Mouse (Mus musculus) stomach, postnatal 0 days (tissue): ENCODE results near the gene Zrsr1. TPM values are rescaled to one million over a fixed set of nuclear protein-coding genes. Genes with fewer than 3 reads are reported as not detected.

ENCODE experiments used
- ATAC-seq: fragments of 200-750 bp; cut with Nextera tagmentation; 2 replicates; pipeline ENCODE4 v1.8.0; 2017; ENCODE audit not compliant: low FRiP score, low TSS enrichment
- DNase-seq: peaks from one replicate; pipeline ENCODE4 v3.0.0-alpha.2; 2016; ENCODE audit warnings: low spot score
- H3K27ac ChIP-seq: fragments of 300-500 bp; sonication (generic); replicated peaks from 2 replicates; pipeline ENCODE4 v1.5.1; 2014; ENCODE audit warnings: mild to moderate bottlenecking, control low read depth
- H3K27me3 ChIP-seq: fragments of 300-500 bp; sonication (generic); 2 replicates; pipeline ENCODE4 v1.6.1; 2014; ENCODE audit warnings: low read length; ENCODE audit not compliant: control insufficient read depth, insufficient read depth
- H3K36me3 ChIP-seq: fragments of 300-500 bp; sonication (generic); 2 replicates; pipeline ENCODE4 v1.6.1; 2014; ENCODE audit warnings: low read length, mixed read lengths; ENCODE audit not compliant: control insufficient read depth, insufficient read depth
- H3K4me1 ChIP-seq: fragments of 300-500 bp; sonication (generic); replicated peaks from 2 replicates; pipeline ENCODE4 v1.6.1; 2014; ENCODE audit warnings: antibody characterized with exemption; ENCODE audit not compliant: control insufficient read depth, insufficient read depth
- H3K4me2 ChIP-seq: fragments of 300-500 bp; sonication (generic); replicated peaks from 2 replicates; pipeline ENCODE4 v1.6.1; 2014; ENCODE audit warnings: low read depth, mild to moderate bottlenecking, control low read depth, moderate library complexity
- H3K4me3 ChIP-seq: fragments of 300-500 bp; sonication (generic); 2 replicates; pipeline ENCODE4 v1.5.1; 2014; ENCODE audit warnings: low read depth, low read length, control low read depth
- H3K9ac ChIP-seq: fragments of 300-500 bp; sonication (generic); 2 replicates; pipeline ENCODE4 v1.6.1; 2014; ENCODE audit warnings: mild to moderate bottlenecking, low read length, control low read depth, mixed read lengths
- H3K9me3 ChIP-seq: fragments of 300-500 bp; sonication (generic); 2 replicates; pipeline ENCODE4 v1.6.1; 2016; ENCODE audit warnings: low read length; ENCODE audit not compliant: control insufficient read depth
- CTCF ChIP-seq: IDR thresholded peaks from 2 replicates; pipeline ENCODE4 v1.5.1; 2016; ENCODE audit warnings: antibody characterized with exemption, low read depth, mild to moderate bottlenecking, moderate library complexity
- EP300 ChIP-seq: optimal IDR thresholded peaks from 2 replicates; pipeline ENCODE3; 2016; ENCODE audit warnings: antibody characterized with exemption
- WGBS: fragments of 180-500 bp; shearing (Covaris S2); extraction: QIAGEN DNeasy Blood & Tissue Kit; methylation state at CpG from one replicate; pipeline ENCODE4 v1.1.7; 2014; 5-methylcytosine and 5-hydroxymethylcytosine counted together
- polyA plus RNA-seq: library from polyadenylated mRNA; unstranded; fragments of >200 nt; fragmentation: Nextera tagmentation; extraction: Ambion mirVana; gene quantifications from 2 replicates; pipeline ENCODE4 v1.2.1, GENCODE M21; 2015

Zrsr1 gene
- polyA plus RNA-seq, 1 experiment from 2014 or later, result 2.2 TPM

DNA sequence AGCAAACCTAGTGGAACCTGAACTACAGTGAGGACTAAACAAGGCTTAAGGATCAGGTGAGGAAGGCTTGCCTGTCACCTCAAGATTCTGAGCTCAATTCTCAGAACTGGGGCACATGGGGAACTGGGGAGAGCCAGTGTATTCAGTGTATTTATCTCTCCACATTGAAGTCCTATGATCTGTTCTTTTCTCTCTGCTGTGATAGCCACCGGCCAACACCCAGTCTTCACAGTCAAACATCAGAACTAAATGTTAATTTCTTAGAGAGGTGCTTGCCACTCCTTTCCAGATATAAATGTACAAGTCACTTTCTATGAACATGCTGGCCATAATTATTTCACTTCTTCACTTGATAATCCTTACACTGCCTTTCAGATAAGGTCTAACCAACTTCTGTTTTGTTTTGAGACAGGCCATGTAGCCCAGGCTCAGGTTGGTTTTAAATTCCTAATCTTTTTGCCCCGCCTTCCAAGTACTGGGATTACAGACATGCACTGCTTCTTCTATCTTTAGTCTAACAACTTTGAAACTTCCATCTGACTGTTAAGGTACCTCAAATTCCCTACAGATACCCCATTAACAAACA is 40.4 kb upstream of the Zrsr1 start:
- no peak for TF ChIP-seq CTCF
- TF ChIP-seq EP300, result no peak
- no peak overlapping the region for H3K4me2 ChIP-seq
- H3K4me1 ChIP-seq, result no peaks in the 10 kb centered on the region
- H3K27ac ChIP-seq, result no peak overlapping the region
- no peak overlapping the region for H3K9ac ChIP-seq
- no peak overlapping the region for H3K4me3 ChIP-seq
- WGBS, result 95% methylated on average over 2 of the region's 2 CpGs
- H3K9me3 ChIP-seq, result no peaks in the 10 kb centered on the region
- no peak for ATAC-seq
- no peaks in the 10 kb centered on the region for H3K36me3 ChIP-seq
- no peak for DNase-seq
- H3K27me3 ChIP-seq, result no peaks in the 10 kb centered on the region

DNA sequence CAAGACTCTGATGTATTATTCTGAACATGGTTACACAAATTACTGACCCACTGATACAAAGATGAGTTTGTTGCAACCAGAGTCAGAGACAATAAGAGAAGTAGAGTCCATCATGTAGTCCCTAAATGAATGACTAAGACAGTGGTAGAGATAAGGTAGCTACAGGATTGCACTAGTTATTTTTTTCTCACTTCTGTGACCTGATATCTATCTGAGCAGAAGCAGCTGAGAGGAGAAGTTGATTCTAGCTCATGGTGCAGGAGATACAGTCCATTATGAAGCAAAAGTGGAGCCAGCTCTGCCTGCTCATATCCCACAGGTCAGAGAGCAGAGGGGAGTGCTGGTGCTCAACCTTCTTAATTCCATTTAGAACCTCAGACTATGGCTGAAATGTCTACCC is 39.6 kb upstream of the Zrsr1 start:
- H3K4me1 ChIP-seq, result no peaks in the 10 kb centered on the region
- H3K4me3 ChIP-seq, result no peak overlapping the region
- no peak overlapping the region for H3K9ac ChIP-seq
- no peaks in the 10 kb centered on the region for H3K9me3 ChIP-seq
- H3K27ac ChIP-seq, result no peak overlapping the region
- TF ChIP-seq EP300 (no peak), CTCF (no peak)
- no peak for ATAC-seq
- no peak for DNase-seq
- no peaks in the 10 kb centered on the region for H3K27me3 ChIP-seq
- no peak overlapping the region for H3K4me2 ChIP-seq
- no peaks in the 10 kb centered on the region for H3K36me3 ChIP-seq

DNA sequence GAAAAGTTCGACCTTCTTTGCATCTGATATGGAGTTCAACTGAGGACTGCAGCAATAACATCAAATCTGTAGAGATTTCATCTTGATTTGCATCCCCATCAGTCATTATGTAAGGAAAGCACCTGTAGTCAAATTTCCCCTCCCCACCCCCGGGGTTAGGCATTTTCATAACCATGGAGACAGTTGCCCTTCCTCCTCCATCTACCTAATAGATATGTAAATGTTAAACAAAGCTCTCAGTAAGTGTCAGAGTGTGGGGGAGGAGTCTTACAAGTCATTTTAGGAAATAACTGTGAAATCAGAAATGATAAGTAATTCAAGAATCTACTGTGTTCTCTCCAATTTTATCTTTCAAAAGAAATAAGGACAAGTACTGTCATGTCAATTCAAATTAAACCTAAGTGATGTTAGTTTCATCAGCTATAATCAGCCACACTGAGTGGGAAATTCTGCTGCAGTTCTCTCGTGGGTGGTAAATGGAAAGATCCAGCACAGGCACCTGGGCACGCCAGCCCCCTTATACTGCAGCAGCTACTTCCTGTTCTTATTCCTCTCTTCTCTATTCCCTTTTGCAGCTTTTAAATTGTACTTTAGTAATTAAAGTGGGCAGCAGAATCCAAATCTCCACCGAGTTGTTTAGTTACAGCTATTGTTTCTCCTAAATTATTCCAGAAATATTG is 35.2 kb upstream of the Zrsr1 start:
- DNase-seq (no peak), ATAC-seq (no peak)
- no peaks in the 10 kb centered on the region for H3K9me3 ChIP-seq
- TF ChIP-seq CTCF, result no peak
- TF ChIP-seq EP300, result no peak
- no peak overlapping the region for H3K9ac ChIP-seq
- H3K27me3 ChIP-seq, result no peaks in the 10 kb centered on the region
- no peak overlapping the region for H3K4me3 ChIP-seq
- WGBS, result 60% methylated on average over 5 of the region's 5 CpGs
- no peaks in the 10 kb centered on the region for H3K4me1 ChIP-seq
- H3K4me2 ChIP-seq, result no peak overlapping the region
- no peak overlapping the region for H3K27ac ChIP-seq
- no peaks in the 10 kb centered on the region for H3K36me3 ChIP-seq

DNA sequence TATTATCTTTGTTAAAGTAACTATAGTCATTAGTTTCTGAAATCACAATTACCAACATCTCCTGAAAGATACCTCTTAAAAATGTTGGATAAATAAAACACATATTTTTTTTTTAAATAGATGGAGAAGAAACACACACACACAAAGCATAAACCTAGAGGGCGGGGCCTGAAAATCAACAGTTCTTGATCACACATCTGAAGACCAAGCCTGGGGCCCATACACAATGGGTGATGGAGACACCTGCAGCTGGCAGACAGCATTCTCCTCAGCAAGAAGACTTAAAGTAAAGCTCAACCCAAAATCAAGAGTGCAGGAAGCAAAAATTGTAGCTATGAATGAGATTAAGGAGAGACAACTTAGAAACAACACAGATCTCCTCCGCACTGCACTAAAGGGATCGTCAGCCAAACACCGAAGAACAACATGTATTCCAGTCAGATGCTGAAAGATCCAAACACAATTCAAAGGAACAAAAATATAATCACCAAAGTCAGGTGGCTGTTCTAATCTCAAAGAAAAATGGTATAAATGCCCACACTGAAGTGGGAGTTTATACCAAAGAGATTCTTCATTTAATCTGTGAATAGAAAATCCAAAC is 34.0 kb upstream of the Zrsr1 start:
- Histone ChIP-seq H3K27ac (no peak overlapping the region), H3K9ac (no peak overlapping the region), H3K27me3 (no peaks in the 10 kb centered on the region), H3K4me2 (no peak overlapping the region), H3K4me3 (no peak overlapping the region), H3K36me3 (no peaks in the 10 kb centered on the region), H3K4me1 (no peaks in the 10 kb centered on the region), H3K9me3 (no peaks in the 10 kb centered on the region)
- WGBS, result 92% methylated on average over 4 of the region's 4 CpGs
- no peak for TF ChIP-seq CTCF
- no peak for TF ChIP-seq EP300
- DNase-seq (no peak), ATAC-seq (no peak)

DNA sequence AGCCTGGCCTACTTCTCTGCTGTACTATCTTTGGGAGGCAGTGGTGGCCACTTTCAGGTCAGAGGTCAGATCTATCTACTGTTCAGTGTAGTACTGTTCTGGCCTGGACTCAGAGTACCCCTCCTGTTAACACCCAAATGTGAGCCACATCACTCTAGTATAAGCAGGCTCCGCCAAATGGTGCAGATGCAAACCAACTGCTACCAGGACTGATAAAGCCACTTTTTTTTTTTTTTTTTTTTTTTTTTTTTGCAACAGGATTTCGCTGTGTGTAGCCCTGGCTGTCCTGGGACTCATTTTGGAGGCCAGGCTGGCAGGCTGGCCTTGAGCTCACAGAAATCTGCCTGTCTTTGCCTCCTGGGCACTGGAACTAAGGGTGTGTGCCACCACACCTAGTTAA is 32.8 kb upstream of the Zrsr1 start:
- H3K4me2 ChIP-seq, result no peak overlapping the region
- DNase-seq (no peak), ATAC-seq (no peak)
- H3K9ac ChIP-seq, result no peak overlapping the region
- 90% methylated on average over 2 of the region's 2 CpGs for WGBS
- H3K4me1 ChIP-seq, result no peaks in the 10 kb centered on the region
- H3K4me3 ChIP-seq, result no peak overlapping the region
- H3K36me3 ChIP-seq, result no peaks in the 10 kb centered on the region
- TF ChIP-seq CTCF (no peak), EP300 (no peak)
- no peaks in the 10 kb centered on the region for H3K9me3 ChIP-seq
- no peaks in the 10 kb centered on the region for H3K27me3 ChIP-seq
- no peak overlapping the region for H3K27ac ChIP-seq

DNA sequence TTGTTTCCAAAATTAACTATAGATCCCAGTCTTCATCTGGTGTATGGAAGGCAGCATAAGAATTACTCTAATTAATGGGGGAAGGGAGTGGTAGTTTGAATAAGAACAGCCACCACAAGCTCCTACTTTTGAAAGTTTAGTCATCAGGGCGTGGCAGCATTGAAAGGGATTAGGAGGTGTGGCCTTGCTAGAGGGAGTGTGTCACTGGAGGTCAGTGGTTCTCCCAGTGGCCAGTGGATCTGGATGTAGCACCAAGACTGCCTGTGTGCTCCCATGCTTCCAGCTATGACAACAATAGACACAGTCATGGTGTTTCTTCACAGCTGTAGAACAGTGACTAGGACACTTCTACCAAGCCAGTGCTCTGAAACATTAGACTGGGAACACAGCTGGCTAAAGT is 22.7 kb upstream of the Zrsr1 start:
- WGBS, result 87% methylated on average over 1 of the region's 1 CpGs
- Histone ChIP-seq H3K4me3 (no peak overlapping the region), H3K4me1 (no peaks in the 10 kb centered on the region), H3K9me3 (no peaks in the 10 kb centered on the region), H3K27ac (no peak overlapping the region), H3K9ac (no peak overlapping the region), H3K27me3 (no peaks in the 10 kb centered on the region), H3K4me2 (no peak overlapping the region), H3K36me3 (no peaks in the 10 kb centered on the region; the same call in 1 of the 2 replicates)
- ATAC-seq, result peak; percentile 77
- no peak for TF ChIP-seq CTCF
- TF ChIP-seq EP300, result no peak
- DNase-seq, result no peak
